22 mouse cellular contexts compared by ENCODE assay signal in genomic region chr5:36986617-36987016, GRCm38 (mm10).
"Had no signal": no experiment of that assay in that cellular context is flagged by ENCODE, and none has a peak within 500 bp of the region (broad histone marks: within the 10 kb centered on the region; RNA-seq: fewer than 3 reads in every experiment).

No protein-coding gene starts in this region.

- H3K4me3 ChIP-seq: limb, embryonic 10.5 days; limb, embryonic 13.5 days; liver, embryonic 12.5 days; liver, embryonic 15.5 days; lung, embryonic 15.5 days; megakaryocyte, embryonic 14.5 days; midbrain, embryonic 10.5 days; midbrain, embryonic 13.5 days; neural tube, embryonic 12.5 days; neural tube, embryonic 15.5 days had no signal

- H3K27ac ChIP-seq: kidney, postnatal 0 days; limb, embryonic 10.5 days; limb, embryonic 13.5 days; liver, embryonic 12.5 days; liver, embryonic 15.5 days; lung, embryonic 15.5 days; midbrain, embryonic 10.5 days; midbrain, embryonic 13.5 days; neural tube, embryonic 12.5 days; neural tube, embryonic 15.5 days; stomach, postnatal 0 days had no signal

- ATAC-seq: intestine, postnatal 0 days; liver, embryonic 12.5 days; midbrain, embryonic 13.5 days had no signal

- H3K4me2 ChIP-seq: limb, embryonic 13.5 days; liver, embryonic 12.5 days; liver, embryonic 15.5 days; lung, embryonic 15.5 days; midbrain, embryonic 13.5 days; neural tube, embryonic 12.5 days; neural tube, embryonic 15.5 days had no signal

- H3K4me1 ChIP-seq: liver, embryonic 15.5 days had no signal

- H3K36me3 ChIP-seq: limb, embryonic 10.5 days; liver, embryonic 12.5 days; liver, embryonic 15.5 days; lung, embryonic 15.5 days; midbrain, embryonic 13.5 days; neural tube, embryonic 12.5 days; neural tube, embryonic 15.5 days had no signal

- H3K9me3 ChIP-seq: limb, embryonic 10.5 days; limb, embryonic 13.5 days; liver, embryonic 12.5 days; liver, embryonic 15.5 days; lung, embryonic 15.5 days; megakaryocyte, embryonic 14.5 days; midbrain, embryonic 10.5 days; midbrain, embryonic 13.5 days; neural tube, embryonic 12.5 days; neural tube, embryonic 15.5 days had no signal

- DNase-seq: liver; lung, adult 18-20 months; lung, postnatal 10 days; lung, postnatal 36 days; right cerebral cortex, adult 18-20 months; right cerebral cortex, postnatal 14 days; right cerebral cortex, postnatal 4 days; thymus, adult 2 months; thymus, postnatal 14 days had no signal

- H3K9ac ChIP-seq: limb, embryonic 13.5 days; liver, embryonic 12.5 days; liver, embryonic 15.5 days; lung, embryonic 15.5 days; midbrain, embryonic 13.5 days; neural tube, embryonic 12.5 days; neural tube, embryonic 15.5 days had no signal

- H3K27me3 ChIP-seq: lung, embryonic 15.5 days; neural tube, embryonic 12.5 days; neural tube, embryonic 15.5 days had no signal
